Mouse (Mus musculus) ES-E14 (cell line): ENCODE results near the gene Grin2d.

Experiments
- CHD2 ChIP-seq: IDR thresholded peaks from 2 replicates; pipeline ENCODE4 v1.6.1; 2014; ENCODE audit warnings: mild to moderate bottlenecking, low read depth, low read length, inconsistent platforms
- ZC3H11A ChIP-seq: IDR thresholded peaks from 2 replicates; pipeline ENCODE4 v1.6.1; 2012; ENCODE audit warnings: low read depth, mild to moderate bottlenecking, inconsistent platforms, low read length, borderline replicate concordance

GRCm38 (mm10) chr7:45870282-45871058 is 7.7 kb downstream of the Grin2d start:
- TF ChIP-seq CHD2 (no peak), ZC3H11A (no peak)
